Mouse (Mus musculus) heart, embryonic 14.5 days (tissue): ENCODE measurements around the gene Scly. TPM values are rescaled to one million over a fixed set of nuclear protein-coding genes. Genes with fewer than 3 reads are reported as not detected.

Source experiments
- ATAC-seq: fragments of 200-750 bp; cut with Nextera tagmentation; 2 replicates; pipeline ENCODE4 v1.8.0; 2017; ENCODE audit warnings: low read depth, moderate TSS enrichment; ENCODE audit not compliant: insufficient number of reproducible peaks, insufficient read depth, low FRiP score
- H3K27ac ChIP-seq, 2 experiments: fragments of 200-500 bp in 1 of 2; fragments of 300-500 bp in 1 of 2; sonication (generic) in 1 of 2; replicated peaks in 1 of 2; 2 replicates each; pipeline ENCODE4 v1.5.1; 2012 to 2014; ENCODE audit warnings: low read depth in 2 of 2, low read length in 2 of 2, control low read depth in 1 of 2, mild to moderate bottlenecking in 1 of 2, mixed read lengths in 1 of 2; ENCODE audit not compliant: control insufficient read depth in 1 of 2, insufficient read depth in 1 of 2
- H3K27me3 ChIP-seq: fragments of 300-500 bp; sonication (generic); 2 replicates; pipeline ENCODE4 v1.6.1; 2014; ENCODE audit warnings: mild to moderate bottlenecking, low read length, control low read depth; ENCODE audit not compliant: control insufficient read depth, insufficient read depth
- H3K36me3 ChIP-seq: fragments of 300-500 bp; sonication (generic); 2 replicates; pipeline ENCODE4 v1.6.1; 2014; ENCODE audit warnings: mild to moderate bottlenecking, control low read depth, low read length, mixed read lengths; ENCODE audit not compliant: control insufficient read depth, insufficient read depth
- H3K4me1 ChIP-seq, 2 experiments: fragments of 200-500 bp in 1 of 2; fragments of 300-500 bp in 1 of 2; sonication (generic) in 1 of 2; 2 replicates each; pipeline ENCODE4 v1.6.1; 2012 to 2014; ENCODE audit warnings: low read length in 2 of 2, control low read depth in 1 of 2, mixed read lengths in 1 of 2; ENCODE audit not compliant: control insufficient read depth in 2 of 2, insufficient read depth in 2 of 2
- H3K4me2 ChIP-seq: fragments of 300-500 bp; sonication (generic); 2 replicates; pipeline ENCODE4 v1.6.1; 2014; ENCODE audit warnings: mild to moderate bottlenecking, low read length
- H3K4me3 ChIP-seq, 2 experiments: fragments of 200-500 bp in 1 of 2; fragments of 300-500 bp in 1 of 2; sonication (generic) in 1 of 2; 2 replicates each; pipeline ENCODE4 v1.5.1; 2012 to 2014; ENCODE audit warnings: low read length in 2 of 2, mild to moderate bottlenecking in 2 of 2, control low read depth in 1 of 2, low read depth in 1 of 2, moderate library complexity in 1 of 2; ENCODE audit not compliant: control insufficient read depth in 1 of 2, insufficient read depth in 1 of 2
- H3K9ac ChIP-seq: fragments of 300-500 bp; sonication (generic); 2 replicates; pipeline ENCODE4 v1.6.1; 2014; ENCODE audit warnings: mild to moderate bottlenecking, low read length
- H3K9me3 ChIP-seq: fragments of 300-500 bp; sonication (generic); 2 replicates; pipeline ENCODE4 v1.6.1; 2016; ENCODE audit warnings: low read length, control low read depth; ENCODE audit not compliant: control insufficient read depth
- WGBS: fragments of 180-500 bp; shearing (Covaris S2); extraction: QIAGEN DNeasy Blood & Tissue Kit; methylation state at CpG from one replicate; pipeline ENCODE4 v1.1.7; 2014; 5-methylcytosine and 5-hydroxymethylcytosine counted together
- polyA plus RNA-seq: library from polyadenylated mRNA; unstranded; fragments of >200 nt; fragmentation: Nextera tagmentation; extraction: Ambion mirVana; gene quantifications from 2 replicates; pipeline ENCODE4 v1.2.1, GENCODE M21; 2014

Gene Scly
- polyA plus RNA-seq, 1 experiment from 2014 or later, result 10.6 TPM

DNA sequence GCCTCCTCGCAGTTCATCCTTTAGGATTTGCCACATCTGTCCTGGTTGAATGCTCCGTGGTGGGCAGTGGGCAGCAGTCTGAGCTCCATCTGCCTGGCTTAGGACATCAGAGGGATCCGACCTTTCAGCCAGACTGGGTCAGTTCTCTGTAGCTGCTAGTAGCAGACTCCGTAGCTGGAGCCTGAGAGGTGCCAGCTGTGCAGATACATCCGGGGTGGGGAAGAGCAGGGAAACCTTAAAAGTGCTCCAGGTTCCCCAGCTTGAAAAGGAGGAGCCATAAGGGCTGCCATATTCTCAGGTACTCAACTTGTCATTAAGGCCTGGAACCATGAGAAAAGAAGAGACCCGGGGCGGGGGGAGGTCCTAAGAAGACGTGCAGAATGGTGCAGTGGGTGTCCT lies 67.7 kb downstream of the Scly start:
- Histone ChIP-seq H3K4me3 (peak overlapping the region; percentile 47), H3K4me1 (peaks cover 8 to 14% of the 10 kb centered on the region in 2 experiments), H3K27ac (no peak overlapping the region), H3K9ac (peak overlapping the region; percentile 71; the same call in 1 of the 2 replicates), H3K36me3 (peaks cover 32% of the 10 kb centered on the region), H3K27me3 (no peaks in the 10 kb centered on the region; the same call in 1 of the 2 replicates), H3K9me3 (peaks cover 15% of the 10 kb centered on the region; the same call in 1 of the 2 replicates), H3K4me2 (peak overlapping the region; percentile 87)
- no peak for ATAC-seq
- 29% methylated on average over 8 of the region's 8 CpGs for WGBS

DNA sequence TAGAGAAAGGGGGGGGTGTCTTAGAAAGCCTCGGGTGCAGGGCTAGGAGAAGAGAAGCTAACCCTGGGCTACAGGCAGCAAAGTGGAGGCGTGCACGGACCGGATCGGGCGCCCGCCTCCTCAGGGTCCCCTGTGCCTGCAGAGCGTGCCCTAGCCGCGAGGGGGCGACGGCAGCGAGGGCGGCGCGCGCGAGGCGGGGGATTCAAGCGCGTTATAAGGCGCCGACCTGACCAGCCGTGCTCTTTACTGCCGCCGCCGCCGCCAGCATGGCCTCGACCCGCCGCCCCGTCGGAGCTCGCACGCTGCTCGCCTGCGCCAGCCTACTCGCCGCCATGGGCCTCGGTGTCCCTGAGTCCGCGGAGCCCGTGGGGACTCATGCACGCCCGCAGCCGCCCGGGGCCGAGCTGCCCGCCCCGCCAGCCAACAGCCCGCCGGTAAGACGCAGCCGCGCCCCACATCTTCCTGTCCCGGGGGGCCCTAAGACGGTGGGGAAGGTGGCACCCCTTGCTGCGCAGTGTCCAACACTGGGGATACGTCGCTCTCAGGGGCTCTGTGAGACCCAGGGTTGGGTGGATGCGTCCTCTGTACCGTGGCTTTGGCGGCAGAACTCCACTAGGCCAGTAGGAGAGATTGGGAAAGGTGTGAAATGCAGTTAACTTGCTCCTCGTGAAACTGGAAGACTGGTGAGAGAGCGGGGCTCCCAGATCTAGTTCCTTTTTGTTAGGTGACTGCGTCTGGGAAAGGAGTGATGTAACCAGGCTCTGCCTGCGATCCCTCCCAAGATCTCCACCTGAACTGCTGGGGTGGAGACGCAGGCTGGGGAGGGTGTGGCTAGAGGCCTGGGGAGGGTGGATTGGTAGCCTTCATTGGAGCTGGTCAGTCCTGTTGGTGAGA lies 68.3 kb downstream of the Scly start, which contains the start of gene Erfe:
TSS of gene Erfe (plus strand) at position 216 of the 894 bp plus-strand sequence.
- Histone ChIP-seq H3K9me3 (peaks cover 15% of the 10 kb centered on the region; the same call in 1 of the 2 replicates), H3K4me2 (peak within 1 kb of the TSS; percentile 87), H3K27ac (no peak within 1 kb of the TSS), H3K4me1 (peaks cover 8 to 14% of the 10 kb centered on the region in 2 experiments), H3K27me3 (no peaks in the 10 kb centered on the region; the same call in 1 of the 2 replicates), H3K4me3 (peak within 1 kb of the TSS; percentile 47), H3K9ac (peak within 1 kb of the TSS; percentile 71), H3K36me3 (peaks cover 31% of the 10 kb centered on the region)
- WGBS, result under 1% methylated on average over 59 of the region's 68 CpGs
- no peak for ATAC-seq

DNA sequence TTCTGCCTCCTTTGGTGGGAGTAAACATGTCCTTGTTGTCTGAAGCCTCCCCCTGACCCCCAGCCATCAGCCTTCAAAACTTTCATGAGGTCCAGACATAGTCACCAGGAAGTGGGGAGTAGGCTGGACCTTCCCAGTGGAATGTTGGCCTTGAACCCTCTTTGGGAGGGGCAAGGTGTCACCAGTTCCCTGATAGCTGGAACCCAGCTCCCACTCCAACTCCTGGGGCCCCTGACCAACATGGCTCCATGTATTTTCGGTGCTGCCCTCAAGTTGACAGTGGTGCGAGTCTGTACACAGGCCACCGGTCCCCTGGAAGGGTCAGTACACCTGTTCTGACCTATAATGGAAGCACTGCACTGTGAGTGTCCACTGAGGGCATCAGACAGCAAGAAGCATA lies 69.2 kb downstream of the Scly start:
- Histone ChIP-seq H3K9me3 (peaks cover 12% of the 10 kb centered on the region; the same call in 1 of the 2 replicates), H3K4me2 (no peak overlapping the region), H3K27me3 (no peaks in the 10 kb centered on the region; the same call in 1 of the 2 replicates), H3K9ac (no peak overlapping the region), H3K4me3 (no peak overlapping the region), H3K27ac (no peak overlapping the region), H3K4me1 (peaks cover 8 to 14% of the 10 kb centered on the region in 2 experiments), H3K36me3 (peaks cover 31% of the 10 kb centered on the region)
- no peak for ATAC-seq
- WGBS, result 89% methylated on average over 3 of the region's 3 CpGs

DNA sequence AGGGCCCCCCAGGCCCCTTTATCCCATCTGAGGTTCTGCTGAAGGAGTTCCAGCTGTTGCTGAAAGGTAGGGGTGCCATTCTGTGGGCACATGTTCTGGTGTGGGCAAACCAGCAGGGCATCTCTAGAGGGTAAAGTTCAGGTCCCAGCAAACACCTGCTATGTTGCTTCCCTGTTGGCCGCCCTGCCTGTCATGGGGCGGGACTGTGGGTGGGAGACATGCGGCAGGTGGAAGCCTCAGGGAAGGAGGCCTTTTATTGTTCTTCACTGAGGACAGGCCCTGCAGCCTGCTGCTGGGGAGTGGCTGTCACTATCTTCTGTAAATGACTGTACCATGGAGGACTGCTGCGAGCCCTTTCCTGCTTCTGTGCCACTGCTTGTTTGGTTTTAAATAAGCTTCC lies 71.3 kb downstream of the Scly start:
- 75% methylated on average over 4 of the region's 4 CpGs for WGBS
- peaks cover 47% of the 10 kb centered on the region for H3K36me3 ChIP-seq

DNA sequence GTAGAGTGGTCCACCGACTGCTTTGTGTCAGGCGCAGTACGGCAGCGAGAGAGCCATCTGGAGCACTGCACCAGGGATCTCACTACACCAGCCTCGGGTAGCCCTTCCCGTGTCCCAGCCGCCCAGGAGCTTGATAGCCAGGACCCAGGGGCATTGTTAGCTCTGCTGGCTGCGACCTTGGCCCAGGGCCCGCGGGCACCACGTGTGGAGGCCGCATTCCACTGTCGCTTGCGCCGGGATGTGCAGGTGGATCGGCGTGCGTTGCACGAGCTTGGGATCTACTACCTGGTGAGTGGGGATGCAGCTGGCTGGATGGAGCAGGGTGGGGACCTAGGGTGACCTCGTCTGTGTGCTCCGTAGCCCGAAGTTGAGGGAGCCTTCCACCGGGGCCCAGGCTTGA lies 71.9 kb downstream of the Scly start:
- ATAC-seq, result no peak
- Histone ChIP-seq H3K4me3 (no peak overlapping the region), H3K27ac (no peak overlapping the region), H3K27me3 (no peaks in the 10 kb centered on the region; the same call in 1 of the 2 replicates), H3K9ac (no peak overlapping the region), H3K9me3 (no peaks in the 10 kb centered on the region), H3K36me3 (peaks cover 53% of the 10 kb centered on the region), H3K4me1 (peaks cover 8 to 14% of the 10 kb centered on the region in 2 experiments), H3K4me2 (no peak overlapping the region)
- WGBS, result 78% methylated on average over 23 of the region's 23 CpGs

More for the DNA sequence above, 71.3 kb downstream of the Scly start:
- no peak overlapping the region for H3K9ac ChIP-seq
- no peak for ATAC-seq
- H3K27ac ChIP-seq, result no peak overlapping the region
- H3K27me3 ChIP-seq, result no peaks in the 10 kb centered on the region; the same call in 1 of the 2 replicates
- H3K4me2 ChIP-seq, result no peak overlapping the region
- 0 out of 2 replicates have a peak, but pooled peaks cover 1% of the 10 kb centered on the region for H3K9me3 ChIP-seq
- H3K4me1 ChIP-seq, result peaks cover 8 to 14% of the 10 kb centered on the region in 2 experiments
- no peak overlapping the region for H3K4me3 ChIP-seq

Other genes starting within 250 kb of the Scly start
- 3.3 and 3.7 TPM in 2 replicates for gene Rbm44, start 153.2 kb upstream of the Scly start, polyA plus RNA-seq
- 55.9 and 56.9 TPM in 2 replicates for gene Ramp1, start 118.5 kb upstream of the Scly start, polyA plus RNA-seq
- gene Ube2f, start 48.0 kb upstream of the Scly start, polyA plus RNA-seq, result 63.5 and 67.6 TPM in 2 replicates
- gene Espnl, start 23.7 kb downstream of the Scly start, polyA plus RNA-seq, result 0.12 TPM in 1 of 2 replicates, not detected in the other
- 61.8 and 63.4 TPM in 2 replicates for gene Klhl30, start 52.7 kb downstream of the Scly start, polyA plus RNA-seq
- 0.63 and 2.5 TPM in 2 replicates for gene Erfe, start 68.1 kb downstream of the Scly start, polyA plus RNA-seq
- gene Ilkap, start 100.5 kb downstream of the Scly start, polyA plus RNA-seq, result 98.5 and 108 TPM in 2 replicates
- gene Hes6, start 115.7 kb downstream of the Scly start, polyA plus RNA-seq, result 67.3 and 71.4 TPM in 2 replicates
- 3.4 and 5.6 TPM in 2 replicates for gene Per2, start 161.0 kb downstream of the Scly start, polyA plus RNA-seq
- gene Traf3ip1, start 196.3 kb downstream of the Scly start, polyA plus RNA-seq, result 3.3 and 3.4 TPM in 2 replicates
- gene Asb1, start 242.2 kb downstream of the Scly start, polyA plus RNA-seq, result 5.7 and 7.5 TPM in 2 replicates